Mouse (Mus musculus) liver, embryonic 12.5 days (tissue): ENCODE results near the gene Tpd52l1. TPM values are rescaled to one million over a fixed set of nuclear protein-coding genes. Genes with fewer than 3 reads are reported as not detected.
"Not testable (repeated sequence)": the region's sequence is repeated elsewhere in the genome, so short reads cannot be mapped to it uniquely, and the experiment has no call there.

ENCODE experiments used
- ATAC-seq: fragments of 200-750 bp; cut with Nextera tagmentation; 2 replicates; pipeline ENCODE4 v1.8.0; 2017; ENCODE audit warnings: moderate number of reproducible peaks, mild to moderate bottlenecking, moderate library complexity
- H3K27ac ChIP-seq: fragments of 300-500 bp; sonication (generic); 2 replicates; pipeline ENCODE4 v1.5.1; 2016; ENCODE audit warnings: mild to moderate bottlenecking
- H3K27me3 ChIP-seq: fragments of 300-500 bp; sonication (generic); replicated peaks from 2 replicates; pipeline ENCODE4 v1.6.1; 2016; ENCODE audit warnings: mild to moderate bottlenecking, moderate library complexity
- H3K36me3 ChIP-seq: fragments of 300-500 bp; sonication (generic); 2 replicates; pipeline ENCODE4 v1.6.1; 2016; ENCODE audit warnings: mild to moderate bottlenecking, moderate library complexity
- H3K4me1 ChIP-seq: fragments of 300-500 bp; sonication (generic); 2 replicates; pipeline ENCODE4 v1.6.1; 2016
- H3K4me2 ChIP-seq: fragments of 300-500 bp; sonication (generic); 2 replicates; pipeline ENCODE4 v1.6.1; 2016; ENCODE audit warnings: mild to moderate bottlenecking, moderate library complexity
- H3K4me3 ChIP-seq: fragments of 300-500 bp; sonication (generic); 2 replicates; pipeline ENCODE4 v1.5.1; 2016; ENCODE audit warnings: mild to moderate bottlenecking, moderate library complexity
- H3K9ac ChIP-seq: fragments of 300-500 bp; sonication (generic); 2 replicates; pipeline ENCODE4 v1.6.1; 2016; ENCODE audit warnings: mild to moderate bottlenecking, moderate library complexity
- H3K9me3 ChIP-seq: fragments of 300-500 bp; sonication (generic); replicated peaks from 2 replicates; pipeline ENCODE4 v1.6.1; 2016; ENCODE audit warnings: mild to moderate bottlenecking, moderate library complexity
- WGBS: fragments of 180-500 bp; shearing (Covaris S2); methylation state at CpG from one replicate; pipeline ENCODE4 v1.1.7; 2016; ENCODE audit not compliant: insufficient replicate concordance; 5-methylcytosine and 5-hydroxymethylcytosine counted together
- polyA plus RNA-seq: library from polyadenylated mRNA; unstranded; fragments of >200 nt; fragmentation: Nextera tagmentation; extraction: Ambion mirVana; gene quantifications from 2 replicates; pipeline ENCODE4 v1.2.1, GENCODE M21; 2016

Gene Tpd52l1
- polyA plus RNA-seq, 1 experiment from 2014 or later, result 2.3 TPM

DNA sequence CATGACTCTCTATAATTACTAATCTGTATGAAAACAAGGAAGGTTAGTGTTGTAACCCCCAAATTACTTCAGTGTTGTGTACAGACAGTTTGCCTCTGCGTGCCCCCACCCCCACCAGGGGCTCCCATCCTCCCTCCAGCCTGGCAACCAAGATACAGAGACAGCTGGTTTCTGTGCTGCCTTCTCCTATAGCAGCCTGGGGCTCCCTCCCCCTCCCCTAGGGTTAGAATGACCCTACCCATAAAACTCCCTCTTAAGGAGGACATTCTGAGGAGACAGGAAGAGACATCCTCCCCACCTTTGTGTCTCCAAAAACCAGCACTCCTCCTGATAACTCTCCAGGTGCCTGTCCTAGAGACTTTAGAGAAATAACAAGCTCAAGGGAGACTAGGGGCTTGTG is 52.8 kb downstream of the Tpd52l1 start:
- no peaks in the 10 kb centered on the region for H3K9me3 ChIP-seq
- no peak overlapping the region for H3K4me2 ChIP-seq
- 33% methylated on average over 1 of the region's 1 CpGs for WGBS
- H3K27me3 ChIP-seq, result no peaks in the 10 kb centered on the region
- ATAC-seq, result no peak
- no peaks in the 10 kb centered on the region for H3K36me3 ChIP-seq
- no peak overlapping the region for H3K4me3 ChIP-seq
- H3K27ac ChIP-seq, result no peak overlapping the region
- no peak overlapping the region for H3K9ac ChIP-seq
- H3K4me1 ChIP-seq, result peaks cover 15% of the 10 kb centered on the region

DNA sequence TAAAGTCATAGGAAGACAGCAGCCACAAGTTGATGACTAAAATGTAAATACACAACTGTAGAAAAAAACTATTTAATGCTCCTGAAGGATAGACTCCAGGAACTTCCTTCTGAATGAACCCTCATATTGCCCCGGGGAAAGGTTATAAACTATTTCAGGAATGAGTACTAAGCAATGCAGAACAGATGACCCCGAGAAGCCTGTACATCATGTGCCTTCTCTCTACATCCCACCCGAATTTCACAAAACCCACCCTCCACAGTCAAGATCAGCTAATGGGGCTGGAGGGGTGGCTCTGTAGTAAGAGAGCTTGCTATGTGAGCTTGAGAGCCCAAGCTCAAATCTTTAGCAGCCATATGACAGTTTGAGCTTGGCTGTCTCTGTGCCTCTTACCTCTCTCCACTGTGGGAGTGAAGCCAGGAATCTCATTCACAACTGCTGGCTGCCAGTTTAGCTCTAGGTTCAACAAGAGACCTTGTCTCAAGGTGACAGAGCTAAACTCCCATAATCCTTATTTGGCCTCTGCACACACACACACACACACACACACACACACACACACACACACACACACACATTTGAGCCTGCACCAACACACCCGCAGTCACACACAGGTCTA is 54.9 kb downstream of the Tpd52l1 start:
- no peak overlapping the region for H3K27ac ChIP-seq
- H3K27me3 ChIP-seq, result no peaks in the 10 kb centered on the region
- 60% methylated on average over 4 of the region's 4 CpGs for WGBS
- no peaks in the 10 kb centered on the region for H3K36me3 ChIP-seq
- H3K4me3 ChIP-seq, result no peak overlapping the region
- H3K9me3 ChIP-seq, result no peaks in the 10 kb centered on the region
- no peak for ATAC-seq
- no peak overlapping the region for H3K4me2 ChIP-seq
- peaks cover 21% of the 10 kb centered on the region for H3K4me1 ChIP-seq
- H3K9ac ChIP-seq, result no peak overlapping the region

DNA sequence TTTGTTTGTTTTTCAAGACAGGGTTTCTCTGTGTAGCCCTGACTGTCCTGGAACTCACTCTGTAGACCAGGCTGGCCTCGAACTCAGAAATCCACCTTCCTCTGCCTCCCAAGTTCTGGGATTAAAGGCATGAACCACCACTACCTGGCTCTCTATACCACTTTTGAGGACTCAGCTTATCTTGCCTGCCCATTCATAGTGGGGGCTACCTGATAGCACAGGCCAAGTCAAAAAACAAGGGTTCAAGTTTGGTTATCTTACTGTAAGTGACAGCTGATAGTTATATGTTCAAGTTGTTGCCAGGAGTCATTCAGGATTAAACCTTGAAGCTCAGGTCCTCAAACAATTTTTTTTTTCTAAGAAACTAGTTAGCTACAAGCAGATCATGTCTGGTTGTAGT is 57.2 kb downstream of the Tpd52l1 start:
- ATAC-seq, result peak; percentile 95

DNA sequence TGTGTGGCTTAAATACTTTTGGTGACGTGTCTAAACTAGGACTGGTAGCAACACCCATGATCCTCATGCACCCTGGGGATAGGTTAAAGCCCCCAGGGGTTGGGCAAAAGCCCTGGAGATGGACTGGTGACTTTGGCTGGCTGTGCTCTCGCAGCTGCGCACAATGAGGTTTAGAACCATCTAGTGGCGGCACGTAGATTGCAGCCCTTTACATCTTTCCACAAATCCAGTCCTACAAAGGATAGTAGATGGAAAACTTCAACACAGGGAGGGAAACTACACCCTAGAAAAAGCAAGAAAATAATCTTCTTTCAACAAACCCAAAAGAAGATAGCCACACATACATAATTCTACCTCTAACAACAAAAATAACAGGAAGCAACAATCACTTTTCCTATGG is 75.6 kb downstream of the Tpd52l1 start:
- WGBS, result 19% methylated on average over 4 of the region's 5 CpGs
- not testable (repeated sequence) for H3K4me1 ChIP-seq, H3K27me3 ChIP-seq, H3K4me2 ChIP-seq, H3K9ac ChIP-seq, H3K27ac ChIP-seq, ATAC-seq, H3K4me3 ChIP-seq, H3K36me3 ChIP-seq, H3K9me3 ChIP-seq

More for the DNA sequence above, 57.2 kb downstream of the Tpd52l1 start:
- 42% methylated on average over 1 of the region's 1 CpGs for WGBS
- not testable (repeated sequence) for H3K9ac ChIP-seq, H3K36me3 ChIP-seq, H3K27me3 ChIP-seq, H3K9me3 ChIP-seq, H3K27ac ChIP-seq, H3K4me3 ChIP-seq
- peak overlapping the region; percentile 12; the same call in 1 of the 2 replicates for H3K4me2 ChIP-seq
- peaks cover 21% of the 10 kb centered on the region for H3K4me1 ChIP-seq

DNA sequence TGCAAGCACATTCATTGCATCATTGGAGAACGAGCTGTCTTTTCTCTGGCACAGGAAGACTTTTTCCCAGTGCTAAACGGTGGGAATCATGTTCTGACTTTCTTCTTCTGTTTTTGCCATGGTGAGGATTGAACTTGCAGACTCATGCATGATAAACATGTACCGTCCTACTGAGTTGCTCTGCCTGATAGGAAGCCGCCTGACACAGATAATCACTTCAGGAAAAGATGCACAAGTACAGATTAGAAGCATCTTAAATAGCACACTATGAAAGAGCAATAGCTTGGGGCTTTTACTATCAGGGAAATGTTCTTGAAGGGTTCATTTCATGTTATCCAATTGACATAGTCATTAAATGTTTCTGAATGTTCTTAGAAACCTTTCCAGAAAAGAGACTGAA is 86.0 kb downstream of the Tpd52l1 start:
- Histone ChIP-seq H3K4me2 (no peak overlapping the region), H3K9me3 (no peaks in the 10 kb centered on the region), H3K27me3 (no peaks in the 10 kb centered on the region), H3K36me3 (no peaks in the 10 kb centered on the region), H3K9ac (no peak overlapping the region), H3K27ac (no peak overlapping the region), H3K4me3 (no peak overlapping the region), H3K4me1 (peaks cover 3% of the 10 kb centered on the region; the same call in 1 of the 2 replicates)
- ATAC-seq, result peak; percentile 70
- 35% methylated on average over 4 of the region's 4 CpGs for WGBS

DNA sequence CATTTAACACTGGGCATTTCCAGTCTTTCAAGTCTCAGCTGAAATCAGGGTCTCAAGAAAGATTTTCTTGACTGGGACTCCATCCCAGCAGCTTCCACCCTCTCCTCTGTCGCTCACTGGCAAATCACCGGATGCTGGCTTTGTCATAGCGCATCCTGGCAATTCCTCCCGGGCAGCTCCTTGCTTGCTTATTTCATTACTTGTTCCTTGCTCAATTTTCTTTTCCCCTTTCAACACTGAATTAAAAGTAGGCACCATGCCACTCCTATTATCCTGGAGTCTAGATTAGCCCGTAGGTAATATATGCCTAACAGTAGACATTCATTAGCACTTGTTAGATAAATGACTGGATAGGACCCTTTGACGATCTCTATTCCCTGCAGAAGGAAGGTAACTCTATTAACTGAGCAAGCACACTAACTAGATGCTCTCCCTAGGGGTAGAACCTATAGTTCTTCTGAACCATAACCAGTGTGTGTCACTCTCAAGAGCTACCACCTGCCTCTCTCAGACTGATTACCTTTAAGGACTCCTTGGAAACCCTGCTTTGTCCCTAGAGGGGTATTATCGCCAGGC is 90.8 kb downstream of the Tpd52l1 start:
- ATAC-seq, result no peak
- Histone ChIP-seq H3K9ac (no peak overlapping the region), H3K9me3 (no peaks in the 10 kb centered on the region), H3K4me1 (peaks cover 3% of the 10 kb centered on the region; the same call in 1 of the 2 replicates), H3K36me3 (no peaks in the 10 kb centered on the region), H3K4me3 (no peak overlapping the region), H3K27ac (no peak overlapping the region), H3K4me2 (no peak overlapping the region), H3K27me3 (no peaks in the 10 kb centered on the region)
- 59% methylated on average over 7 of the region's 7 CpGs for WGBS

DNA sequence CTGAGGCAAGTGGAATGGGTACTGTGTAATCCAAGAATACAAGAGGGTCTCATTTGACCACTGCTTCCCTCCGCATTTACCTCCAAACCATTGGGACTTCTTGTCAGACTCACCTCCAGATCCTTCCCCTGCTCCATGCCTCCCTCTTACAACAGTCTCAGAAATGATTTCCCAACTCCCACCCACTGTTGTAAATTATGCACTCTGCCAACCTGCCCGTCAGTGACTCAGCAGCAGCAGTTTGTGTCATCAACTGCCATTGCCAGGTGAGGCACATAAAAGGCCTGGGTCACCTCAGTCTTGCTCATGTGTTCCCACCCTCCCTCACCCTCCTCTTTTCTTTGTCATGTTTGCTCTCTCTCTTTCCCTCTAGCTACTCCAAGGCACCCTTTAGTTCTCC is 91.6 kb downstream of the Tpd52l1 start:
- no peak overlapping the region for H3K4me2 ChIP-seq
- no peak overlapping the region for H3K4me3 ChIP-seq
- no peaks in the 10 kb centered on the region for H3K9me3 ChIP-seq
- H3K9ac ChIP-seq, result no peak overlapping the region
- ATAC-seq, result no peak
- no peak overlapping the region for H3K27ac ChIP-seq
- no peaks in the 10 kb centered on the region for H3K36me3 ChIP-seq
- H3K27me3 ChIP-seq, result no peaks in the 10 kb centered on the region
- 60% methylated on average over 2 of the region's 2 CpGs for WGBS
- no peaks in the 10 kb centered on the region for H3K4me1 ChIP-seq

DNA sequence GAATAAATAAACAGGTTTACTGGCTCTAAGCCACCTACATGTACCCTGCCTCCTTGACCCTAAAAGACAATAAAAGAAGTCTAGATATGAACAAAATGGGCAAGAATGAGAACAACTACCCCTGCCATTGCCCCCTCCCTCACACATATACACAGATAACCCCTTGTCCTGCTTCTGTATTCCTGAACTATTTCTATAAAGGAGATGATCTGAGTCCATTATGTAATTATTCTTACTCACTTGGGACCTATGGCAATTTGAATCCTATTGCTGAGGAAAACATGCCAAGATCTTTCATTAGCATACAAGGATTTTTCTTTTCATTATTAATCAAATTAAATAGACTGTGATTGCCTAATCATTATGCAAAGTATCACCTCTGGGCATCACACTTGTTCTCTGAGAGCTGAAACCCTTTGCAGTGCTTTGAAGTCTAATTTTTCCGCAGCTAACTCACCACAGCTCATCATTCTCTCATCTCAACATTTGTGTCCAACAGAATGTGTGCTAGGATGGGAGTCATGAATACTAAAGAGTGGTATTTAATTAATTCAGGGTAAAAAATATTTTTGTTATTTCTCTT is 92.8 kb downstream of the Tpd52l1 start:
- no peaks in the 10 kb centered on the region for H3K9me3 ChIP-seq
- 68% methylated on average over 1 of the region's 1 CpGs for WGBS
- no peak for ATAC-seq

DNA sequence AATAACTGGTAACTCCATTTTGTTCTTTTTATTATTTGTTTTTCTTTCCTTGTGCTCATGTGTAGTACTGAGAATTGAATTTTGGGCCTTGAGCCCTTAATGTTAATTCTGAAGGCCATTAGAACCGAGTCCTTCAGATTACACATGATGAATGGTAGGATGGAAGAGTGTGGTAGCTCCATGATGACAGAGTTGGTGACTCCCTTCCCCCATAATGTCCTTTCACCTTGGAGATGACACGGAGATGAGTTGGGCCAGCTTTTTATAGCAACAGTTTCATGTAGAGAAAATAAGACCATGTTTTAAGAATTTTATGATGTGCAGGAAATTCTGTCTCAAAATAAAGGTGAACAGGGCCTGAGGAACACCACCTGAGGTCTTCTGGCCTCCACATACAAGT is 94.7 kb downstream of the Tpd52l1 start:
- Histone ChIP-seq H3K27ac (no peak overlapping the region), H3K27me3 (no peaks in the 10 kb centered on the region), H3K9ac (no peak overlapping the region), H3K4me2 (no peak overlapping the region), H3K4me3 (no peak overlapping the region), H3K36me3 (no peaks in the 10 kb centered on the region), H3K4me1 (no peaks in the 10 kb centered on the region), H3K9me3 (no peaks in the 10 kb centered on the region)
- no peak for ATAC-seq
- WGBS, result 64% methylated on average over 2 of the region's 2 CpGs

More for the DNA sequence above, 92.8 kb downstream of the Tpd52l1 start:
- H3K4me3 ChIP-seq, result no peak overlapping the region
- no peak overlapping the region for H3K4me2 ChIP-seq
- H3K27ac ChIP-seq, result no peak overlapping the region
- no peaks in the 10 kb centered on the region for H3K36me3 ChIP-seq
- H3K27me3 ChIP-seq, result no peaks in the 10 kb centered on the region
- H3K9ac ChIP-seq, result no peak overlapping the region
- no peaks in the 10 kb centered on the region for H3K4me1 ChIP-seq

DNA sequence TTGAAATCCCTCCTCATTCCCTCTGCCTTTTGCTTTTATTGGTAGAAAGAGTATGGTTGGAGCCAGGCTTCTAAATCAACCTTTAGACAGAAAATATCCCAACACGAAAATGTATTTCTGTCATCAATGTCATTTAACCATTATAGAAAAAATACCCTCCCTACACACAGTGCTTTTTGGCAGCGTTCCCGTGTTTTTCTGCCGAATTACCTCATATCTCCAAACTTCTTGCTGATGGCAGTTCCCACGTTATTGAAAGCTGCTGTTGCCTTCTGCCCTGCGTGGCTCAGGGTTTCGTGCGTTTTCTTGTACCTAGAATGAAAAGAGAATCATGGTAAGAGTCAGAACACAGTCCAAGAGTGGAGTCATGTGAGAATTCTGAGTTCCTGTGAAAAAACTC is 99.4 kb downstream of the Tpd52l1 start:
- Histone ChIP-seq H3K36me3 (no peaks in the 10 kb centered on the region), H3K27ac (no peak overlapping the region), H3K4me2 (no peak overlapping the region), H3K27me3 (no peaks in the 10 kb centered on the region), H3K9ac (no peak overlapping the region), H3K9me3 (no peaks in the 10 kb centered on the region), H3K4me1 (no peaks in the 10 kb centered on the region), H3K4me3 (no peak overlapping the region)
- ATAC-seq, result no peak
- 68% methylated on average over 8 of the region's 8 CpGs for WGBS

DNA sequence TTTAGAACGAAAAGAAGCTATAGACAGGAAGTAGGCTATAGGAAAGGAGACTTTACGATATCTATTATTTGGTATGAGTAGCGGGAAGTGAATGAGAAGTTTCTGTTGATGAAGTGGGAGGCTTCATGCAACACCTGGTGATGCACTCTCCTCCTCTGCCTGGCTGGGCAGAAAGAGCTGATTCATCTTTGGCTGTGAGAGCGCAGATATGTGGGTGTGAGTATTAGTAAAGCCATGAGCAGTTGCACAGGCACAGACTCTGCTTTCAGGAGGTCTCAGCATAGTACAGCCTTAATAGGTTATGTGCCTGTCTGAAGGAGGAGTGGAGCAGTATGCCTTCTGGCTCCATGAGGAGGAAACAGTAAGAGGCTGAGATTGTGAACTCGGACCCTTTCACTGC is 109.3 kb downstream of the Tpd52l1 start:
- Histone ChIP-seq H3K9ac (no peak overlapping the region), H3K4me1 (no peaks in the 10 kb centered on the region), H3K4me3 (no peak overlapping the region), H3K27me3 (no peaks in the 10 kb centered on the region), H3K36me3 (no peaks in the 10 kb centered on the region), H3K9me3 (no peaks in the 10 kb centered on the region), H3K27ac (no peak overlapping the region), H3K4me2 (no peak overlapping the region)
- ATAC-seq, result peak; percentile 35; the same call in 1 of the 2 replicates
- WGBS, result 68% methylated on average over 5 of the region's 5 CpGs

DNA sequence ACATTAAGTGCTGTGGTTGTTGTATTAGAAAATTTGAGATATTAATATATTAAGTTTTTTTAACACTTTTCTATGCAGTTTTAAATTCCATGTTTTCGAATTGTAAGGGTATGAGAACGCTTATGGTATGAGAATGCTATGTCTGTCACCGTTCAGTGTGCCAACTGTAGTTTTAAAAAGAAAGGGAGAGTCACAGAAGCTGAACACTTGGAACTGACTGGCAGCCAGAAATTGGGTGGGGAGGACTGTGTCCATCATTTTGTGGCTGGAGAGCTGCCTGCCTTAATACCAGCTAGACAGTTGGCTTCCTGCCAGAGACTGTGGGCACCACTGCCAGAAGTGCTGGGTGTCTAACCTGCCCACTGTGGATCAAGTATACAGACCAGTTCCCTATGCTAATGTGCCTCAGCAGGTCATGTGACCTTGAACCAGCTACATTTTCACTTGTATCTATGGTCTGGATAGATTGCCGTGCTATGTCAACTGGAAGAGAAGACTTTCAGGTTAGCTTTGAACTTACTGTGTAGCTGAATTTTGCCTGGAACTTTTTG is 114.5 kb downstream of the Tpd52l1 start:
- Histone ChIP-seq H3K4me1 (peaks cover 14% of the 10 kb centered on the region), H3K9ac (no peak overlapping the region), H3K27ac (no peak overlapping the region), H3K4me3 (no peak overlapping the region), H3K27me3 (no peaks in the 10 kb centered on the region), H3K9me3 (no peaks in the 10 kb centered on the region), H3K4me2 (no peak overlapping the region), H3K36me3 (peaks cover 4% of the 10 kb centered on the region)
- no peak for ATAC-seq
- 79% methylated on average over 4 of the region's 4 CpGs for WGBS
